Mouse (Mus musculus): Measurements from ENCODE around the gene Ung. TPM values are rescaled to one million over a fixed set of nuclear protein-coding genes. Genes with fewer than 3 reads are reported as not detected.

Ung gene
- 38.2 and 41.6 TPM in 2 replicates for polyA plus RNA-seq (2014; fragmentation: Nextera tagmentation; extraction: Ambion mirVana)

DNA sequence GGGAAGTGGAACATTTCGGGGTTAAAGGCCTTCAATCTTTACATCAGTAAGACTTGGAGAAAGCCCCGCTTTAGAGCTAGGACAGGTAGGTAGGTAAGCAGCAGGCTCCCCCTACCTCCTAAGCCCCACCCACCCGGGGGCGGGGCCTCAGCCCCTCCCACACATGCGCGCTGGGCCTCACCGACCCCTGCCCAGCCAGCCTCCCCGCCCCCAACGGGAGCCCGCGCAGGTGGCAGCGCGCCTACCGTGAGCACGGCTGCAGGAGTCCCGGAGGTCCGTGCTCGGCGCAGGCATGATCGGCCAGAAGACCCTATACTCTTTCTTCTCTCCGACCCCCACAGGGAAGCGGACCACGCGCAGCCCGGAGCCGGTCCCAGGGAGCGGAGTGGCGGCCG lies at the start of gene Ung:
Gene Ung (plus strand): TSS at position 176 of the 395 bp plus-strand sequence.
- peak; percentile 44 for ATAC-seq (replicated peaks; ENCODE audit: low FRiP score, low TSS enrichment, low read depth)
- Histone ChIP-seq H3K4me3 (ENCODE audit: low read depth, low read length) (peak within 1 kb of the TSS; percentile 90), H3K27me3 (replicated peaks; ENCODE audit: control insufficient read depth, insufficient read depth, low read length) (no peaks in the 10 kb centered on the region), H3K27ac (ENCODE audit: low read depth) (peak within 1 kb of the TSS; percentile 77), H3K4me1 (replicated peaks; ENCODE audit: control insufficient read depth, insufficient read depth, low read length) (peaks cover 23% of the 10 kb centered on the region), H3K4me2 (ENCODE audit: low read length) (peak within 1 kb of the TSS; percentile 95), H3K36me3 (ENCODE audit: control insufficient read depth, insufficient read depth, low read length) (0 out of 2 replicates have a peak, but pooled peaks cover 2% of the 10 kb centered on the region), H3K9ac (ENCODE audit: low read length) (peak within 1 kb of the TSS; percentile 64), H3K9me3 (ENCODE audit: control insufficient read depth, low read length) (no peaks in the 10 kb centered on the region)
- DNase-seq (ENCODE audit: low spot score), result no peak
- 2% methylated on average over 28 of the region's 29 CpGs for WGBS

DNA sequence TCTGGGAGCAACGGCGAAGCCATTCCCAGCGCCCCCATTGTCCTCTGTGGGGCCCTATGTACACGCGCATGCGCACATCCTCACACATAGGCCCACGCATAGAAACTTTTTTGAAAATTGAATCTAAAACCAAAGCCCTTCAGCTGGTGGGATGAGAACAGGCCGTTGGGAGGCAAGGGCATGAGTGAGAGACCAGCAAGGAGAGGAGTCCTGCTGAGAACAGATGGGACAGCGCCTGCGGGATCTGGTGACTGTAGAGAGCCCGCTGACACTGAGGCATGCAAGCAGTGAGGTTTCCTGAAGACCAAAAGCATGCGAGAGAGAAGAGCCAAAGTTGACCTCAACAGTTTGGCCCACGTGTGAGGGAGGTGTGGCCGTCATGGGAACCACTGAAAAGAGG lies 44.7 kb upstream of the Ung start:
- DNase-seq (ENCODE audit: low spot score), result no peak
- Histone ChIP-seq H3K4me2 (ENCODE audit: low read length) (no peak overlapping the region), H3K9me3 (ENCODE audit: control insufficient read depth, low read length) (no peaks in the 10 kb centered on the region), H3K9ac (ENCODE audit: low read length) (no peak overlapping the region), H3K36me3 (ENCODE audit: control insufficient read depth, insufficient read depth, low read length) (no peaks in the 10 kb centered on the region), H3K4me1 (replicated peaks; ENCODE audit: control insufficient read depth, insufficient read depth, low read length) (no peaks in the 10 kb centered on the region), H3K27me3 (replicated peaks; ENCODE audit: control insufficient read depth, insufficient read depth, low read length) (no peaks in the 10 kb centered on the region), H3K27ac (ENCODE audit: low read depth) (no peak overlapping the region), H3K4me3 (ENCODE audit: low read depth, low read length) (no peak overlapping the region)
- no peak for ATAC-seq (replicated peaks; ENCODE audit: low FRiP score, low TSS enrichment, low read depth)
- WGBS, result 74% methylated on average over 14 of the region's 14 CpGs

DNA sequence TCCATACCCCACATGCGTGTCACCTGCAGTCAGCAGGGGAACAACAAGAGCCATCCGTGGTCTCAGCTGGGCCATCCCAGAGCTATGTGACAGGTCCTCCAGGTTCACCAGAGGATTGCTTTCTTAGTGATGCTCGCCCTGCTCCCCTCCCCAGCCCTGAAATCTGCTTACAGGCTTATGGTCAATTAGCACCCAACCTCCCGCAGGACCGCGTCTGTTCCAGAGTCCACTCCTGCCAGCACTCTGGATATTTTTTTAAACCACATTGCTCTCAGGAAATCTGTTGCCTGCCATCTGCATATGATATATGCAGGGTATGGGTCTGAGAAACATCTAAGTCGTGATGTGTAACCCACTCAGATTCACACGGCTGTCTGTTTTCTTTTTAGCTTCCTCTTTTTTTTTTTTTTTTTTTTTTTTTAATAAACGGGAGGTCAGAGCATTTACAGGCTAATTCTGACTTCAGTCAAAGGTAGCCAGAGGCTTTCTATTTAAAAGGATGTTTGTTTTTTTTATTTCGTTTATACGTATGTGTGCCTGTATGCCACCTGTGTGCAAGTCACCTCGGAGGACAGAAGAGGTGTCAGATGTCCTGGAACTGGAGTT lies 42.2 kb upstream of the Ung start:
- DNase-seq (ENCODE audit: low spot score) (no peak), ATAC-seq (replicated peaks; ENCODE audit: low FRiP score, low TSS enrichment, low read depth) (no peak)
- Histone ChIP-seq H3K9ac (ENCODE audit: low read length) (no peak overlapping the region), H3K4me3 (ENCODE audit: low read depth, low read length) (no peak overlapping the region), H3K9me3 (ENCODE audit: control insufficient read depth, low read length) (no peaks in the 10 kb centered on the region), H3K27ac (ENCODE audit: low read depth) (no peak overlapping the region), H3K4me1 (replicated peaks; ENCODE audit: control insufficient read depth, insufficient read depth, low read length) (peaks cover 4% of the 10 kb centered on the region; the same call in 1 of the 2 replicates), H3K36me3 (ENCODE audit: control insufficient read depth, insufficient read depth, low read length) (no peaks in the 10 kb centered on the region), H3K4me2 (ENCODE audit: low read length) (no peak overlapping the region), H3K27me3 (replicated peaks; ENCODE audit: control insufficient read depth, insufficient read depth, low read length) (no peaks in the 10 kb centered on the region)
- WGBS, result 72% methylated on average over 12 of the region's 12 CpGs

- Histone ChIP-seq H3K36me3 (ENCODE audit: control insufficient read depth, insufficient read depth, low read length) (no peaks in the 10 kb centered on the region), H3K4me1 (replicated peaks; ENCODE audit: control insufficient read depth, insufficient read depth, low read length) (peaks cover 4% of the 10 kb centered on the region; the same call in 1 of the 2 replicates), H3K9ac (ENCODE audit: low read length) (no peak overlapping the region), H3K27ac (ENCODE audit: low read depth) (no peak overlapping the region), H3K27me3 (replicated peaks; ENCODE audit: control insufficient read depth, insufficient read depth, low read length) (no peaks in the 10 kb centered on the region), H3K4me2 (ENCODE audit: low read length) (no peak overlapping the region; the same call in 1 of the 2 replicates), H3K4me3 (ENCODE audit: low read depth, low read length) (0 out of 2 replicates have a peak overlapping the region, but pooled peaks have one; percentile 24), H3K9me3 (ENCODE audit: control insufficient read depth, low read length) (no peaks in the 10 kb centered on the region)
- DNase-seq (ENCODE audit: low spot score) (no peak), ATAC-seq (replicated peaks; ENCODE audit: low FRiP score, low TSS enrichment, low read depth) (no peak)
- WGBS, result 24% methylated on average over 7 of the region's 7 CpGs
Observed at GRCm38 (mm10) chr5:114090421-114091013, 39.7 kb upstream of the Ung start.

DNA sequence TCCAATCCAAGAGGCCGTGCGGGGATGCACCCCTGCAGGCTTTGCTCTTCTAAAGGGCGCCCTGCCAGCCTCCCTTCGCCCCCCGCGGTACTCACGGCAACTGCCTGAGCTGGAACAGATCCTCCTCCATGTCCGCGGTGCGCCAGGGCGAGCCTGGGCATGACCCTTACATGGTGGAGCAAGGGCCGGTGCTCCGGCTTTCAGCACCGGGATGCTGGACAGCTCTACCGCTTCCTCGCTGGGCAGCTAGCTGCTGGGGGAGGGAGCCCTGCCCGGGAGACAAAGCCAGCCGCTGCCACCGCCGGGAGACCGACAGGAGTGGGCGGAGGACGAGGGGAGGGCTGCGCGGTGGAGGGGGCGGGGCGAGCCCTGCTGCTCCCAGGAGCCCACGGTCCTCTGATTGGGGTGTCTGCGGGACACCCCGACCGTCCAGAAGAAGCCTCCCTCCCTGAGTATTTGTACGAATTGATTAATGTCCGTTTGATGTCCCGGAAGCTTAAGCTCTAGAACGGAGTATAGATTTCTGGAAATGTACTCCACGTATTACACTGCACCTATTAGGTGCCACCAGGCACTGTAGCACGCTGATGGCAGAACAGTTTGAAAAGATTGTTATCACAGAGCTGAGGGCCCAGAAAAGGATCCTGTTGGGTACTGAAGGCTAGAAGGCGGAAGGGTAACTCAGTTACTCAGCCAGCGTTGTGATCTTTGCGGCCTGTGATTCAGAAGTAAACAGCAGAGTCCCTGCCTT lies 39.0 kb upstream of the Ung start, which contains the start of gene Svop:
Gene Svop (minus strand): TSS at position 514 of the 751 bp plus-strand sequence.
- DNase-seq (ENCODE audit: low spot score) (peak; percentile 92), ATAC-seq (replicated peaks; ENCODE audit: low FRiP score, low TSS enrichment, low read depth) (no peak; the same call in 1 of the 2 replicates)
- Histone ChIP-seq H3K9ac (ENCODE audit: low read length) (no peak within 1 kb of the TSS), H3K4me3 (ENCODE audit: low read depth, low read length) (peak within 1 kb of the TSS; percentile 24), H3K9me3 (ENCODE audit: control insufficient read depth, low read length) (no peaks in the 10 kb centered on the region), H3K4me1 (replicated peaks; ENCODE audit: control insufficient read depth, insufficient read depth, low read length) (peaks cover 4% of the 10 kb centered on the region; the same call in 1 of the 2 replicates), H3K27ac (ENCODE audit: low read depth) (no peak within 1 kb of the TSS), H3K27me3 (replicated peaks; ENCODE audit: control insufficient read depth, insufficient read depth, low read length) (no peaks in the 10 kb centered on the region), H3K4me2 (ENCODE audit: low read length) (peak within 1 kb of the TSS; percentile 58), H3K36me3 (ENCODE audit: control insufficient read depth, insufficient read depth, low read length) (no peaks in the 10 kb centered on the region)
- 2% methylated on average over 39 of the region's 40 CpGs for WGBS

DNA sequence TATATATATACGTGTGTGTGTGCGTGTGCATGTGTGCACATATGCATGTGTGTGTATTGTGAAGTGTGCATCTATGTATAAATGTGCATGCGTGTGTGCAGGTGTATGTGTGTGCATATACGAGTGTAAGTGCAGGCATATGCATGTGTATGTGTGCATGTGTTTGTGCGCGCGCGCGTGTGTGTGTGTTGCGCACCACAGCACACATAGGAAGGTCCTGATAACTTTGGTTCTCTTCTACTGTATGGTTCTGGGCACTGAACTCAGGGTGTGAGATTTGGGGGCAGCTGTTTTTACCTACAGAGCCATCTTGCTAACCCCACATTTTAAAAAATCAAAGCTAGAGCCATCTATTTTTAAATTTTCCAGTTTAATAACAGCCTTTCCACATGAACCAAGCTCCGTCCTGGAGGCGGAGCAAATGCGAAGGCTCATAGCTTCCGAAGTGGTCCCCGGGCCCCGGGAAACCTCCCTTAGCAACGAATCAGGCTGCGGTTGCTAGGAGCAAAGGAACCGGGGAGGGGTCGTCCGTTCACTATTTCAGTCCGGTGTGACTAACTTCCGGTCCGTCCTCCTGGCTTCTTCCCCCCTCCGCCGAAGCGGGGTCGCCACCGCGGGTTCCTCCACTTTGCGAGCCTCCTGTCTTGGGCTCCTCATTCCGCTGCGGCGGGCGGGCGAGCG lies 30.3 kb upstream of the Ung start:
- Histone ChIP-seq H3K9ac (ENCODE audit: low read length) (peak overlapping the region; percentile 81), H3K27me3 (replicated peaks; ENCODE audit: control insufficient read depth, insufficient read depth, low read length) (no peaks in the 10 kb centered on the region), H3K9me3 (ENCODE audit: control insufficient read depth, low read length) (no peaks in the 10 kb centered on the region), H3K4me2 (ENCODE audit: low read length) (peak overlapping the region; percentile 98), H3K27ac (ENCODE audit: low read depth) (0 out of 2 replicates have a peak overlapping the region, but pooled peaks have one; percentile 16), H3K4me3 (ENCODE audit: low read depth, low read length) (peak overlapping the region; percentile 89), H3K36me3 (ENCODE audit: control insufficient read depth, insufficient read depth, low read length) (peaks cover 12% of the 10 kb centered on the region), H3K4me1 (replicated peaks; ENCODE audit: control insufficient read depth, insufficient read depth, low read length) (peaks cover 11% of the 10 kb centered on the region)
- peak; percentile 88 for ATAC-seq (replicated peaks; ENCODE audit: low FRiP score, low TSS enrichment, low read depth)
- 8% methylated on average over 37 of the region's 37 CpGs for WGBS
- DNase-seq (ENCODE audit: low spot score), result peak; percentile 99

GRCm38 (mm10) chr5:114100390-114101099 lies 29.6 kb upstream of the Ung start:
- peak overlapping the region; percentile 89 for H3K4me3 ChIP-seq (ENCODE audit: low read depth, low read length)
- no peaks in the 10 kb centered on the region for H3K27me3 ChIP-seq (replicated peaks; ENCODE audit: control insufficient read depth, insufficient read depth, low read length)
- H3K36me3 ChIP-seq (ENCODE audit: control insufficient read depth, insufficient read depth, low read length), result peaks cover 16% of the 10 kb centered on the region
- 3% methylated on average over 41 of the region's 64 CpGs for WGBS
- H3K27ac ChIP-seq (ENCODE audit: low read depth), result 0 out of 2 replicates have a peak overlapping the region, but pooled peaks have one; percentile 16
- ATAC-seq (replicated peaks; ENCODE audit: low FRiP score, low TSS enrichment, low read depth) (peak; percentile 73), DNase-seq (ENCODE audit: low spot score) (peak; percentile 65)
- no peaks in the 10 kb centered on the region for H3K9me3 ChIP-seq (ENCODE audit: control insufficient read depth, low read length)
- H3K4me1 ChIP-seq (replicated peaks; ENCODE audit: control insufficient read depth, insufficient read depth, low read length), result peaks cover 11% of the 10 kb centered on the region
- H3K4me2 ChIP-seq (ENCODE audit: low read length), result peak overlapping the region; percentile 98
- peak overlapping the region; percentile 81 for H3K9ac ChIP-seq (ENCODE audit: low read length)

GRCm38 (mm10) chr5:114101873-114102272 lies 28.3 kb upstream of the Ung start:
- H3K4me3 ChIP-seq (ENCODE audit: low read depth, low read length), result no peak overlapping the region
- DNase-seq (ENCODE audit: low spot score), result no peak
- ATAC-seq (replicated peaks; ENCODE audit: low FRiP score, low TSS enrichment, low read depth), result no peak
- H3K9me3 ChIP-seq (ENCODE audit: control insufficient read depth, low read length), result no peaks in the 10 kb centered on the region
- H3K36me3 ChIP-seq (ENCODE audit: control insufficient read depth, insufficient read depth, low read length), result peaks cover 29% of the 10 kb centered on the region
- H3K9ac ChIP-seq (ENCODE audit: low read length), result no peak overlapping the region
- no peak overlapping the region for H3K4me2 ChIP-seq (ENCODE audit: low read length)
- no peaks in the 10 kb centered on the region for H3K27me3 ChIP-seq (replicated peaks; ENCODE audit: control insufficient read depth, insufficient read depth, low read length)
- no peak overlapping the region for H3K27ac ChIP-seq (ENCODE audit: low read depth)
- peaks cover 11% of the 10 kb centered on the region for H3K4me1 ChIP-seq (replicated peaks; ENCODE audit: control insufficient read depth, insufficient read depth, low read length)
- 83% methylated on average over 4 of the region's 4 CpGs for WGBS

Data from intestine, embryonic 14.5 days (tissue).